Mouse (Mus musculus) megakaryocyte-erythroid progenitor cell, adult 5-6 weeks (primary cell): ENCODE data around the gene Vsig4. TPM values are rescaled to one million over a fixed set of nuclear protein-coding genes. Genes with fewer than 3 reads are reported as not detected.
"Not testable (repeated sequence)": the region's sequence is repeated elsewhere in the genome, so short reads cannot be mapped to it uniquely, and the experiment has no call there.

Experiments
- ATAC-seq: replicated peaks from 2 replicates; pipeline ENCODE4 v1.8.0; 2016; ENCODE audit warnings: mild to moderate bottlenecking, inconsistent platforms; ENCODE audit not compliant: severe bottlenecking, poor library complexity, low FRiP score, low TSS enrichment
- total RNA-seq, 2 experiments: library from RNA; stranded (forward) in 1 of 2; stranded (reverse) in 1 of 2; fragments of 200-1000, 215-1000 nt in 1 of 2; fragments of >200 nt in 1 of 2; fragmentation: Nextera tagmentation in 1 of 2; gene quantifications; 2 replicates each; pipeline ENCODE4 v1.2.3; 2014 to 2017

Gene Vsig4
- total RNA-seq (2014; fragmentation: Nextera tagmentation) = not detected in 2 replicates
- total RNA-seq (2017) = not detected in 2 replicates

- no peak for ATAC-seq
These were observed at the start of gene Vsig4 for GRCm38 (mm10) chrX:96293338-96293737. TSS of gene Vsig4 (minus strand) at chrX:96293438.

GRCm38 (mm10) chrX:96339108-96339507, 45.9 kb upstream of the Vsig4 start:
- no peak for ATAC-seq

- ATAC-seq = 0 out of 2 replicates have a peak, but pooled peaks have one; percentile 57
These were observed 36.5 kb upstream of the Vsig4 start for GRCm38 (mm10) chrX:96329764-96330163.

- ATAC-seq = no peak
These were observed 36.7 kb downstream of the Vsig4 start for GRCm38 (mm10) chrX:96256509-96256908.

- ATAC-seq = peak; percentile 63
These were observed 53.6 kb downstream of the Vsig4 start for GRCm38 (mm10) chrX:96239644-96240043.

GRCm38 (mm10) chrX:96239037-96239436, 54.2 kb downstream of the Vsig4 start:
- no peak for ATAC-seq

GRCm38 (mm10) chrX:96235775-96236174, 57.5 kb downstream of the Vsig4 start:
- no peak for ATAC-seq

GRCm38 (mm10) chrX:96227030-96227429, 66.2 kb downstream of the Vsig4 start:
- ATAC-seq = no peak

- ATAC-seq = no peak
These were observed 67.8 kb downstream of the Vsig4 start for GRCm38 (mm10) chrX:96225474-96225873.

- no peak for ATAC-seq
These were observed 69.0 kb downstream of the Vsig4 start for GRCm38 (mm10) chrX:96224210-96224609.

- 0 out of 2 replicates have a peak, but pooled peaks have one; percentile 57 for ATAC-seq
These were observed 75.2 kb downstream of the Vsig4 start for GRCm38 (mm10) chrX:96218088-96218487.

GRCm38 (mm10) chrX:96206872-96207271, 86.4 kb downstream of the Vsig4 start:
- no peak for ATAC-seq

- ATAC-seq = not testable (repeated sequence)
These were observed 88.1 kb downstream of the Vsig4 start for GRCm38 (mm10) chrX:96205143-96205542.

Other genes starting within 250 kb of the Vsig4 start
- gene Msn, start 197.4 kb downstream of the Vsig4 start, total RNA-seq (2014; fragmentation: Nextera tagmentation) = 98.9 and 111 TPM in 2 replicates
- gene Msn, start 197.4 kb downstream of the Vsig4 start, total RNA-seq (2017) = 84.6 and 98.3 TPM in 2 replicates
- gene Heph, start 161.9 kb upstream of the Vsig4 start, total RNA-seq (2014; fragmentation: Nextera tagmentation) = not detected in 2 replicates
- gene Heph, start 161.9 kb upstream of the Vsig4 start, total RNA-seq (2017) = not detected in 2 replicates
- gene Hsf3, start 162.9 kb upstream of the Vsig4 start, total RNA-seq (2014; fragmentation: Nextera tagmentation) = not detected in 2 replicates
- gene Hsf3, start 162.9 kb upstream of the Vsig4 start, total RNA-seq (2017) = not detected in 2 replicates